Mouse (Mus musculus): ENCODE measurements around the gene Cenpe. TPM values are rescaled to one million over a fixed set of nuclear protein-coding genes. Genes with fewer than 3 reads are reported as not detected.

The Cenpe gene
- total RNA-seq, 4 experiments from 2014 or later: 0.02 to 0.24 (median 0.14) TPM

- peak; percentile 65 to 70 for DNase-seq (ENCODE audit: low spot score in 2 of 2)
These were observed 68.5 kb downstream of the Cenpe start, which contains the start of gene Bdh2 for GRCm38 (mm10) chr3:135280669-135281415. Bdh2 (plus strand) TSS chr3:135281221.

- no peak for DNase-seq (ENCODE audit: low spot score in 2 of 2)
These were observed 69.4 kb downstream of the Cenpe start for GRCm38 (mm10) chr3:135281701-135282100.

GRCm38 (mm10) chr3:135285256-135285655, 72.9 kb downstream of the Cenpe start:
- DNase-seq (ENCODE audit: low spot score in 2 of 2): no peak

- no peak for DNase-seq (ENCODE audit: low spot score in 2 of 2)
These were observed 73.5 kb downstream of the Cenpe start for GRCm38 (mm10) chr3:135285807-135286206.

- DNase-seq (ENCODE audit: low spot score in 2 of 2): no peak
These were observed 75.9 kb downstream of the Cenpe start for GRCm38 (mm10) chr3:135288138-135288750.

GRCm38 (mm10) chr3:135289148-135289547, 76.8 kb downstream of the Cenpe start:
- no peak for DNase-seq (ENCODE audit: low spot score in 2 of 2)

- DNase-seq (ENCODE audit: low spot score in 2 of 2): no peak
These were observed 78.0 kb downstream of the Cenpe start for GRCm38 (mm10) chr3:135290249-135290894.

- DNase-seq (ENCODE audit: low spot score in 2 of 2): no peak
These were observed 81.4 kb downstream of the Cenpe start for GRCm38 (mm10) chr3:135293703-135294102.

GRCm38 (mm10) chr3:135295559-135295958, 83.2 kb downstream of the Cenpe start:
- no peak for DNase-seq (ENCODE audit: low spot score in 2 of 2)

GRCm38 (mm10) chr3:135298560-135298959, 86.2 kb downstream of the Cenpe start:
- no peak for DNase-seq (ENCODE audit: low spot score in 2 of 2)

- DNase-seq (ENCODE audit: low spot score in 2 of 2): no peak
These were observed 87.7 kb downstream of the Cenpe start for GRCm38 (mm10) chr3:135300081-135300480.

- DNase-seq (ENCODE audit: low spot score in 2 of 2): no peak
These were observed 91.7 kb downstream of the Cenpe start for GRCm38 (mm10) chr3:135304060-135304459.

- DNase-seq (ENCODE audit: low spot score in 2 of 2): no peak
These were observed 92.2 kb downstream of the Cenpe start for GRCm38 (mm10) chr3:135304566-135304965.

GRCm38 (mm10) chr3:135307411-135308259, 95.3 kb downstream of the Cenpe start, which contains the start of gene Slc9b2:
Slc9b2 (plus strand) TSS chr3:135307700.
- DNase-seq (ENCODE audit: low spot score in 2 of 2): no peak

GRCm38 (mm10) chr3:135312916-135313491, 100.7 kb downstream of the Cenpe start:
- no peak for DNase-seq (ENCODE audit: low spot score in 2 of 2)

GRCm38 (mm10) chr3:135313727-135314126, 101.4 kb downstream of the Cenpe start:
- DNase-seq (ENCODE audit: low spot score in 2 of 2): no peak

GRCm38 (mm10) chr3:135314811-135315210, 102.5 kb downstream of the Cenpe start:
- DNase-seq (ENCODE audit: low spot score in 2 of 2): no peak

- no peak for DNase-seq (ENCODE audit: low spot score in 2 of 2)
These were observed 103.5 kb downstream of the Cenpe start for GRCm38 (mm10) chr3:135315720-135316425.

GRCm38 (mm10) chr3:135318331-135318730, 106.0 kb downstream of the Cenpe start:
- no peak for DNase-seq (ENCODE audit: low spot score in 2 of 2)

All from gastrocnemius, adult 8-10 months (tissue).